Mouse (Mus musculus) ES-Bruce4 (cell line): ENCODE data around the gene Ubac2.

Experiments
- CTCF ChIP-seq: IDR thresholded peaks from one replicate; pipeline ENCODE4 v1.8.1; 2011; ENCODE audit warnings: low read depth, low read length
- POLR2A ChIP-seq: IDR thresholded peaks from one replicate; pipeline ENCODE4 v1.8.1; 2011; ENCODE audit warnings: low read length; ENCODE audit not compliant: insufficient read depth

- TF ChIP-seq CTCF (no peak), POLR2A (no peak)
Observed at GRCm38 (mm10) chr14:121873646-121874045, 4.8 kb upstream of the Ubac2 start.
